Mouse (Mus musculus) G1E (cell line): ENCODE results near the gene Colgalt1.

Experiments used
- CTCF ChIP-seq: IDR thresholded peaks from 2 replicates; pipeline ENCODE4 v1.5.1; 2012; ENCODE audit warnings: low read depth, low read length, inconsistent platforms, mixed read lengths
- GATA1 ChIP-seq: IDR thresholded peaks from 2 replicates; pipeline ENCODE4 v1.6.1; 2012; ENCODE audit warnings: borderline replicate concordance, low read length, inconsistent platforms, mixed read lengths
- GATA2 ChIP-seq: IDR thresholded peaks from 2 replicates; pipeline ENCODE4 v1.6.1; 2012; ENCODE audit warnings: low read depth, low read length, inconsistent platforms, borderline replicate concordance
- POLR2AphosphoS5 ChIP-seq: IDR thresholded peaks from 2 replicates; pipeline ENCODE4 v1.6.1; 2012; ENCODE audit warnings: low read depth, low read length, inconsistent platforms; ENCODE audit not compliant: insufficient replicate concordance

GRCm38 (mm10) chr8:71629096-71629697 is 18.4 kb downstream of the Colgalt1 start:
- no peak for TF ChIP-seq GATA2
- no peak for TF ChIP-seq CTCF
- no peak for TF ChIP-seq GATA1
- no peak for TF ChIP-seq POLR2AphosphoS5
